Mouse (Mus musculus) MN1 (cell line): ENCODE data around the gene Cpsf6.

Experiments used
- DNase-seq: peaks from one replicate; pipeline ENCODE4 v3.0.0-alpha.2; 2016; ENCODE audit warnings: low spot score

Cpsf6 gene

DNA sequence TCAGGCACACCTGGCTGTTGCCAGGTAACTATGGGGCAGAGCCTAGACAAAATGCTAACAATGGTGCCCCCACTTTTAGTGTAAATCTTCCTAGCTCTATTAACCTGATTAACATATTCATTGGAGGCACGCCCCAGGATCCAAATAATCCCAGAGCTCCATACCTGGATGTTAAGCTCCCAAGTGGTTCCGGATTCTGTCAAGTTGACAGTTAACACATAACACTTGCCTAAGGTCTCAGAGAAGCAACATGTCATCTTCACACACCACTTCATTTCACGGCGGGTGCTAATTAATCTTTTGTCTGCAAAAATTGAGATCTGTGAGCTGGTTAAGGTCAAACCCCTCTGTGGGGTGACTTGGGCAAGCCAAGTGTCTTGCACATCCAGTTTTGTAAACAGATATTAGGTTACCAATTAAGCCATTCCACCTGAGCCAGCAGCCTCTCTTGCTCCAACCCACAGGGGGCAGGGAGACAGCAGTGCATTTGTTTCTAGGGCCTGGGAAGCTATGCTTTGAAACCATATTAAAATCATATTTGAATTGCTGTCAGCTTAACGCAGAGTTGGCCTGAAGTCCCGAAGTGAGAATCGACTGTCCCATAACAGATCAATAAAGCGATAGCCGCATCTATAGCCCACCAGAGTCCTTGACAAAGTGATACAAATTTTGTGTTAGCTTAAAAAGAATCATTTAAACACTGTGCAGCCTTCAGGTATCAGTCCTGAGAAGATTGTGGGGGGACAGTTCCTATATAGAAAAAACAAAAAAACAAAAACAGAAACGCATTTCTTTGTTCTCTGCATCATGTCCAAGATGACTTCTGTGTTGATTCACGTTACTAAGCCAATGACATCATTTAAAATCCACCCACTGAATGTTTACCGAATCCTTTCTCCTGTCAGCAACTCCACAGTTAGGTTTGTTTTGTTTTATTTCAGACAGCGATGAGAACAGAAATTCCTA, 34.0 kb upstream of the Cpsf6 start:
- no peak for DNase-seq

DNA sequence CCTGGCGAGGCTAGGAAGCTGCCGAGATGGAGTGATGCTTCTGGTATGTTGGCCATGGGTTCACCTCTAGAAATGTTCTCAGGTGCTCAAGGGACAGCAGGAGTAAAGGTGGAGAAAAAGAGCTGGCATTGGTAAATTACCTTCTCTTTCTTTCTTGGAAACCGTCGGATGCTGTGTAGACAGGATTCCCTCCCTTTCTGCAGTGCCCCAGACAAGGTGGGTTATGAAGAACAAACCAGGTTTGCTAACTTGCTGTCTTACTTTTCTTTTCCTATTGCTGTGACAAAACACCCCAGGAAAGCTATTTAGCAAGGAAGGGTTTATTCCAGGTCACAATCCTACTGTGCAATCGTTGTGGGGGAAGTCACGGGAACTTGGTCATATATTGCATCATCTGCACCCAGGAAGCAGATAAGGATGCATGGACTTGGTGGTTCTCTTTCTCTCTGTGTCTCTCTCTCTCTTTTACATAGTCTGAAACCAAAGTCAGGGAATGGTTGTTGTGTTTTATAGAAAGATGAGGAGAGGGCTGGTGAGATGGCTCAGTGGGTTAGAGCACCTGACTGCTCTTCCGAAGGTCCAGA, 32.8 kb upstream of the Cpsf6 start:
- DNase-seq, result no peak

DNA sequence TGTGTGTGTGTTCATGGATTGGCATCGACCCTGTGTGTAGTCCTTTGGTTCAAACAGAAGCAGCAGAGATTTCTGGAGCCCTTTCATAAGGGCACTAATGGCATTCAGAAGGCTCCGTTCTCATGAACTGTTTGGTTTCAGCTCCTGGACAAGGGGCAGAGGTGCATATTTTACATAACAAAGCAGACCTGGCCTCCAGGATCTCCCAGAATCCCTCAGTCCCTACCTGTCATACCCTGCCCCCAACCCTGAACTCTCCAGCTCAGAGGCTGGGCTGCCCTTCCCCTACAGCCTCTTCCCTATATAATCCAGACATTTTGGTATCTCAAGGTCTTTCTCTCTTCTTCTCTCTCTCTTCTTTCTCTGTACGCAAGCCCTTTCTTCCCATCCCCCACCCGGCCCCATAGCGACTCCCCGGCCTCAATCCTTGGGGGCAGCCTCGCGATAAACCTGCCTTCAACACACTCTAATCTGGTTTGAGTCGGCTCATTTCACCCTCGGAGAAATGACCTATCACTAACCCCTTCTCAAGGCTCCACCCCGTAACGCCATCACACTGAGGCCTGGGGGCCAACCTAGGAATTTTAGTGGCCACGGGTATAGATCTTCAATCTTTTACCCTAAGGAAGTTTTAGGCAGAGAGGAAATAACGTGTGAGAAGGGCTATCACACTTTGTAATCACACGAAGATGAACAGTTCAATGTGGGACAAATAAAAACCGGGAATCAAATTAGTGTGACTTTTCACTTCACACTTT, 32.1 kb upstream of the Cpsf6 start:
- DNase-seq, result no peak

DNA sequence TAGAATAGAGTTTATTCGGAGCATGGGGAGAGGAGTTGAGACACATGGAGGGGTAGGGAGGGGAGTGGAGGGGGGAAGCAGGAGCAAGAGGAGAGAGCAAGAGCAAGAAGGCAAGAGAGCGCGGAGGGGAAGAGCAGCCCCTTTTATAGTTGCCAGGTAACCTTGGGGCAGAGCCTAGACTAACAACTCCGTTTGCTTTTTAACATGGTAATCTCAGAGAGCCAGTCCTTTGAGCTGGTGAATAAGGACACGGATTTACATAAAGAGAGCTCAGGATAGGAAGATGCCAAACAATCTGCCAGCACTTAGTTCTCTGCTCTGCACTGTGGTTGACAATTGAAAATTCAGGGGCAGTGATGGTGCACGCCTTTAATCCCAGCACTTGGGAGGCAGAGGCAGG, 31.3 kb upstream of the Cpsf6 start:
- no peak for DNase-seq

DNA sequence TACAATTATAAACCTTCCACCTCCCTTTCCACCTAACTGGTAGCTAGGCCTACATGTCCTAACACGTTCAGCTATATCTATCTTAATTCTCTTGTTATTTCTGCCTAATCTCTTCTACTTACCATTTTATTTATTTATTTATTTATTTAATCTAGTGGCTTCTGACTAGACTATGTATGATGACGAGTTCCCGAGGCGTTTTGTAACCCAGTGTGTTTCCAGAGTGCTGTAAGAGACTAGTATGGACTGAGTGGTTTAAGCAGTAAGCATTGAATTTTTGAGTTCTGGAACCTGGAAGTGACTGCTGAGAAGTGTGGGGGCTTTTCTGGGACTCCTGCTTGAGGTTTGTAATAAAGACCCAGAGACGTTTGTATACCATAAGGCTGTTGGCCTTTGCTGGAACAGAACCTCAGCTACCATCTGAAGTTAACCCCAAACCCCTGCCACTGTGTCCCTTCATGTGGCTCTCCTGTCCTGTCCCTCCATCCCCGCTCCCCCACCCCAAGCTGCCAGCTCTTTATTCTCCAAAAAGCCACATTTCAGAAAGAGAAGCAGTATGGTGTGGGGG, 30.8 kb upstream of the Cpsf6 start:
- DNase-seq, result no peak

DNA sequence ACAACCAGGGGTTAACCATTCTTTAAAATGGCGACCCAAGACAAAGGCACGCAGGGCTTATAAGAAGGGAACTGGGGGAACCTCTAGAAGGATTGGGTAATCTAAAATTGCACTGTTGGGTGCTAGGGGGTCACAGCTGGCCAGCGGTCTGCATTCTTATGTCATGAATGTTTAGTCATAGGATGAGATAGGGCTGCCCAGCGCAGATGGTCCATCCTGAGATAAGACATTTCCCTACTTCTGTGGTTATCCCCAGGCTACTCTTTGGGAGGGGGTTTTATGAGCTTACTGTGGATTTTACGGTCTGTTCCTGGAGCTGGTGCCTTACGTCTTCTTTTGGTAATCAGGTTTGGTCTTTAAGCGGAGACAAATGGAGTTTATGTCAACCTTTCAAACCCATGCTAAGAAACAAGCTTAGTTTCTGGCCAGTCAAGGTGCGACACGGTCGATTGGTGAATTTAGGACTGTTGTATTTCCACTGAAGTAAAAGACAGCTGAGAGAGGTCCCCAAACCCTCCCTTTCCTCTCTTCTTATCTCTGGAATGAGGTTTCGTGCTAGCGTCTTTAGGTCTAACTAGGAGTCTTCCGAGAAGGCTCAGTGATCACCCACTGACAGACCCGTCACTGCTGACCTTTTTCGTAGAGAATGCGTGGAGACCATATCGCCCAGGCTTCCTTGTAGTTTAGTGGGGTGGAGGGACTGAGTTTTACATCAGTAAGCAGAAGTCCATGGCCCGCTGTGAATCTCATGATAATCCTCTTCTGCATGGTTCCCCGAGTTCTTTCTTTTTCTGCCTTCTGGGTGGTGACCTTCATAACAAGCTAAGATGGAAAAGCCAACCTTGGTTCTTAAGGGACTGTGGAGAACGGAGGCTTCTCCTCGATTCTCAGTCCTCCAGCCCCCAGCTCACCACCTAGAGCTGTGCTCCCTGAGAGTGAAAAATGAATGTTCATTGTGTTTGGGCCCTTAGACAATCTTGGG, 29.8 kb upstream of the Cpsf6 start:
- DNase-seq, result no peak

DNA sequence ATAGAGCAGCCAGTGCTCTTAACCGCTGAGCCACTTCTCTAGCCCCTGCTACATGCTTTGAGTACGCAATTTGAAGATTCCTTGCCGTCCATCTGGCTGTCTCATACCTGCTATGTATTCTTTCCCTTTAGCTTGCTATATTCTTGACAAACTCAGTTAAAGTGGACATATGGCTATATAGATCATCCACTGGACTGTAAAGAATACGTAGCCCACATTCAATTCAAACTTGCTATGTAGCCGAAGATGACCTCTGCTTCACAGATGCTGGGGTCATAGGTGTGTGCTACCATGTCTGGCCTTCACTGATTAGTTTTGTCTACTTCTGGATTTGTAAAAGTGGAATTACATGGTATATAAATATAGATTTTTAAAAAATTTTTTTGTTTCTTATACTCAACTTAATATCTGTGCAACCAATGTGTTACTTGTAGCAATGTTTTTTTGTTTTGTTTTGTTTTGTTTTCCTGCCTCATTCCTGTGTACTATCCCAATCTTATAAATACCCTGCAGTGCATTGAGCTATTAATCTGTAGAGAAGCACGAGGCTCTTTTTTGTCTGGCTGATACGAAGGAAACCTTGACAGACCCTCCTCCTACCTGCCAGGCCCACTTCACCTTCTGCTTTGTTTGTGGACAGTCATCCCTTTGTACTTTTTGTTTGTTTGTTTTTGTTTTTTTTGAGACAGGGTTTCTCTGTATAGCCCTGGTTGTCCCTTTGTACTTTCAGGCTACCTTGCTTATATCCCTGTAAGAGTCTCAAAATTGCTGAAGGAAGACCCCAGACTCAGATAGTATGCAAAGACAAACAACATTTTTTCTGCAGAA, 28.9 kb upstream of the Cpsf6 start:
- DNase-seq, result no peak

- no peak for DNase-seq
Measured at GRCm38 (mm10) chr10:117407734-117408288, 28.0 kb upstream of the Cpsf6 start.

- DNase-seq, result no peak
Measured at GRCm38 (mm10) chr10:117406843-117407733, 27.3 kb upstream of the Cpsf6 start.

DNA sequence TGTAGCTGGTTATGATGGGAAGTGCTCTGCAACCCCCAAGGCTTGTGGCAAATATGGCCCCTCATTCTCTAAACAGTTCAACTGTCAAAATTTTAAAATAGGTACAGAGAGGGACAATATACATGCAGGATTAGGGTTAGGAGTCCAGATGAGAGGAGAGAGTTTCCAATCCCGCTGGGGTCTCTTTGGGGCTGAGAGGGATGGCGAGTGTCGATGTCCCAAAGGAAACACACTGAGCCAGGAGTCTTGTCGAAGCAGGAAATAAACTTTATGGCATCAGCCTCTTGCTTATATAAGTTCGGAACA, 26.4 kb upstream of the Cpsf6 start:
- DNase-seq, result no peak

DNA sequence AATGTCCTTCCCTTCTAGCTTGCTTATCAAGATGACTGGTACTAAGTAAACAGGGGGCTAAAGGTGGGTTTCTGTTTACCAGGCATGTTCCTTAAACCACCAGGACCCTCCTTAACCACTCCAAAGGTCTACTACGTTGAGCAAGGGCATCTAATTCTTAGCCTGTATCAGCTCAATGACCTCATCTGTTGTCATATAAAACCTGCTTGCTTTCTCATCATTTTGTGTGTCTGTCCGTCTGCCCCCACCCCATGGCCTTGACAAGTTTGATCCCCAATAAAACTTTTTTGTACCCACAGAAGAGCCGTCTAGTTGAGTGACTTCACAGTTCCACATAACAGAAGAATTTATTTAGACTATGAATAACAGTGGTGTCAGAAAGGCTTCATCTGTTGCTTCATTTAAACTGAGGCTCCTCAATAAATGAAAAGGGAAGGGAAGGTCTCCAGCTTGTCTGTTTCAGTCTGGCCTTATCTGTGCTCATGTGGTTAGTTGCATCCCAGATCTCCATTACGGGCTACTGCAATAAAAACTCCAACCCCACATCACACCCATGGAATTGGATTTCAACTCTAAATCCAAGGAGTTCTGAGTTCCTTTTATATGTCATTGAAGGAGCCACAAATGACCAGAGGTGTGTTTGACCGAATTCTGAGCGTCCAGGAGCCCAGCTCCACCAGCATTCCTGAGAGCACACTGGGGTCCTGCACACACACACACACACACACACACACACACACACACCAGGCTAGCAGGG, 25.9 kb upstream of the Cpsf6 start:
- DNase-seq, result no peak

- no peak for DNase-seq
Measured at GRCm38 (mm10) chr10:117404384-117404783, 24.6 kb upstream of the Cpsf6 start.

DNA sequence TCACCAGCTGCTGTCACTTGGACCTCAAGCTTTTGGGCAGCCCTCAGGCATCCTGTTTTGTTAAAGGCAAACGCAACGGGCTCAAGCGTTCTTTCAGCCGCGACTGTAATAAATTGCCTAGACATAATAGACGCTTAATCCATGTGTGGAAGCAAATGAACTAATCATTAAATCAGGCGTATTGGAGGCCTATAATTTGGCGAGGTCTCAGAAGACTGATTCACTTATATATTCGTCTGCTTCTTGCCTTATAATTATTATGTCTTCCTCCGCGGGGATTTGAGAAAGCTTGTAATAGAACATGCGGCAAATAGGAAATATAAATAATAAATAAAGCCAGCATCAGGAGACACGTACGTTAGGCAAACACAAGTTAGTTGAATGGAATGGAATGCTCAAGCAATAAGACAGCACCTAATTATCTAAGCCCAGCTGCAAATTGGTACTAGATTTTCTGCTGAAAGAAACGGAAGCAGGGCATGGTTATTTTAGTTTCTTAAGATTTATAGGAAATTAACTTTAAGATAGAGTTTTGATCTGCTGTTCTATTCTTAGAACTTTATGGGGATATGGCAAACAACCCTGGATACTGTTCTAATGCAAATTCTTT, 23.6 kb upstream of the Cpsf6 start:
- DNase-seq, result no peak

DNA sequence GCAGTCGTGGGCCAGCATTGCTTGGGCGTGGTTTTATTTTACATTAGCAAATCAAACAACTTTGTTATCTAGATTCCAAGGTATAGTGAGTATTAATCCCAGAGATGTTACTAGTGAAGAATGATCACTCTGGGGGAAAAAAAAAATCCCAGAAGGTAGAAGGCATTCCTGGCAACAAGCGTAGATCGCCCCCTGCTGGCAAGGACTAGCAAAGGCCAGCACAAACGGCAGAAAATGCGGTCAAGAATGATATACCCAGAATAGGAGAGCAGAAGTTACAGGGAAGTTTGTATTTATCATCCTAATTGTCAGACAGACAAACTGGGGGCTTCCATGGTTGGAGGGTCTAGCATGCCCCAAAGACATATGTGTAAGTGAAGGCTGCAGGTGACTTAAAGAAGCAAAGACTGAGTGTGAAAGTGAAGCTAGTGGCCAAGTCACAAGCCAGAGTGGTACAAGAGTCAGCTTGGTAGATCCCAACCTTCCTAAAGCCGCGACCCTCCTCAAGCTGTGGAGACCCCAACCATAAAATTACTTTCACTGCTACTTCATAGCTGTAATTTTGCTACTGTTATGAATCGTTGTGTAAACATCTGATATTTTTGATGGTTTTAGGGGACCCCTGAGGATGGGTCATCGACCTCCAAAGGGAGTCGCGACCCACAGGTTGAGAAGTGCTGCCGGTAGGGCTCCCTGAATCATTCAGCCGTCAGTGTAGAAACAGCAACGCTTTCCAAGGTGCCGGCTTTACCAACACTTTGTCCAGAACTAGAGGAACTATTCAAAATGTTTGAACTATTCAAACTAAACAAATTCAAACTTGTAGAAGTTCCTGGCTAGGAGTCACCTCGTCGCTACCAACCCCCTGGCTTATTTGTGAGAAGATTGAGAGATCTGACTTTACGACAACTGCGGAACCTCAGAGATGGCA, 22.9 kb upstream of the Cpsf6 start:
- peak; percentile 36 for DNase-seq

DNA sequence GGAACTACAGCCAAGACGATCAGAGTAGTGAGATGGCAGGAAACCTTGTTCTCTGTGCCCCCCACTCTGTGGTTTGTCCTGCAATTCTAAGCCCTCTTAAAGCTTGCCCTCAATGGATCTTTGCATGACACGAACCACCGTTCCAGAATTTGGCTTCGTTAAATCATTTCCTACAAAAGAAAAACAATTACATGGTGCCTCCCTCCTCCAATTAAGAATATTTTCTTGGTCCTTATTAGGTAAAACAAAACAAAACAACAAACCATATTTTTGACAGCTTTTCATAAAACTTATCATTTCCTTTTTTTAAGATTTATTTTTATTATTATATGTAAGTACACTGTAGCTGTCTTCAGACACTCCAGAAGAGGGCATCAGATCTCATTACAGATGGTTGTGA, 21.5 kb upstream of the Cpsf6 start:
- no peak for DNase-seq

DNA sequence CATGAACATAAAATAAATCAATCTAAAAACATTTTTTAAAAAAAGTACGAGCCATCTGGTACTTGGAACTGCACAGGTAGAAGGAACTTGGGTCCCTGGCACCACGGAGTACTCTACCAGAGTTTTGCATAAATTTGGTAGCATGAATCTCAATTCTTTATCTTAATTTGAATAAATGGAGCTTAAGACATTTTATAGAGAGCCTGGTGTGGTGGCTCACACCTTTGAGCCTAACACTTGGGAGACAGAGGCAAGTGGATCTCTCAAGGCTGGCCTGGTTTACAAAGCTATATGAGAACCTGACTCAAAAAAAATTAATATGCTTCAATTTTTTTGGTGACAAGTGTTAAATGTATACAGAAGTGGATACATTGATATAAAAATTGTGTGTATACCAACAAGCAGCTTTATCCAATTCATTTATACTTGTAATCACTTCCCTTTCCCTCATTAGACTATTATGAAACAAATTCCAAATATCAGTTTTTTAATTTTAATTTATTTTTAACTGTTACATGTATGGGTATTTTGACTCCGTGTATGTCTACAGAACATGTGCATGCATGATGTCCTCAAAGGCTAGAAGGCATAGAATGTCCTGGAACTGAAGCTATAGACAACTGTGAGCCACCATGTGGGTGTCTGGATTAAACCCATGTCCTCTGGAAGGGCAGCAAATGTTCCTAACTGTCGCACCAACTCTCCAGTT, 20.6 kb upstream of the Cpsf6 start:
- no peak for DNase-seq
